Mouse (Mus musculus) CD4-positive helper T cell, adult 2 months (primary cell): ENCODE data around the gene Ufsp2.

Experiments
- DNase-seq: peaks from one replicate; pipeline ENCODE4 v3.0.0-alpha.2; 2012; ENCODE audit warnings: low read depth, missing footprints, low spot score

Ufsp2 gene

GRCm38 (mm10) chr8:45975126-45975836 is at the start of gene Ufsp2, which contains the start of gene 1700029J07Rik:
TSS of gene Ufsp2 (plus strand) at chr8:45975528.
TSS of gene 1700029J07Rik (minus strand) at chr8:45975252.
- peak; percentile 98 for DNase-seq

GRCm38 (mm10) chr8:45934582-45935014 is 40.7 kb upstream of the Ufsp2 start, which contains the start of gene Ccdc110:
TSS of gene Ccdc110 (plus strand) at chr8:45934619.
- peak; percentile 83 for DNase-seq

- DNase-seq, result no peak
Observed at GRCm38 (mm10) chr8:45936986-45937385, 38.3 kb upstream of the Ufsp2 start.

- DNase-seq, result no peak
Observed at GRCm38 (mm10) chr8:45946283-45946682, 29.0 kb upstream of the Ufsp2 start.

GRCm38 (mm10) chr8:45950622-45951021 is 24.7 kb upstream of the Ufsp2 start:
- DNase-seq, result no peak

GRCm38 (mm10) chr8:45970894-45971293 is 4.4 kb upstream of the Ufsp2 start:
- DNase-seq, result no peak

- DNase-seq, result no peak
Observed at GRCm38 (mm10) chr8:45973988-45974505, 1.3 kb upstream of the Ufsp2 start.

- no peak for DNase-seq
Observed at GRCm38 (mm10) chr8:45975837-45976468, 625 bp downstream of the Ufsp2 start.

GRCm38 (mm10) chr8:45986665-45987064 is 11.3 kb downstream of the Ufsp2 start:
- no peak for DNase-seq

- no peak for DNase-seq
Observed at GRCm38 (mm10) chr8:45988189-45988588, 12.9 kb downstream of the Ufsp2 start.

GRCm38 (mm10) chr8:45990631-45991310 is 15.4 kb downstream of the Ufsp2 start:
- DNase-seq, result no peak

- DNase-seq, result peak; percentile 37
Observed at GRCm38 (mm10) chr8:45994111-45994510, 18.8 kb downstream of the Ufsp2 start.

GRCm38 (mm10) chr8:45995576-45995975 is 20.2 kb downstream of the Ufsp2 start:
- no peak for DNase-seq

- no peak for DNase-seq
Observed at GRCm38 (mm10) chr8:45998228-45998627, 22.9 kb downstream of the Ufsp2 start.

GRCm38 (mm10) chr8:45999138-45999783 is 23.9 kb downstream of the Ufsp2 start, which contains the start of gene Lrp2bp:
TSS of gene Lrp2bp (plus strand) at chr8:45999303.
- DNase-seq, result peak; percentile 32

- DNase-seq, result peak; percentile 98
Observed at GRCm38 (mm10) chr8:45999784-46000705, 24.7 kb downstream of the Ufsp2 start.

GRCm38 (mm10) chr8:46005596-46005995 is 30.3 kb downstream of the Ufsp2 start, which contains the start of gene Ankrd37:
TSS of gene Ankrd37 (minus strand) at chr8:46005707.
- DNase-seq, result no peak

- no peak for DNase-seq
Observed at GRCm38 (mm10) chr8:46007050-46007672, 31.8 kb downstream of the Ufsp2 start.

GRCm38 (mm10) chr8:46010306-46010705 is 35.0 kb downstream of the Ufsp2 start:
- DNase-seq, result no peak
